Mouse (Mus musculus) erythroid progenitor cell, adult 5-6 weeks (primary cell): ENCODE measurements at regions not wholly inside any gene's neighbourhood (a gene's known extent, or its start where the extent isn't known, plus 50 kb on each side); places are given as distances from the start of the nearest gene placed in this dataset.

Source experiments
- ATAC-seq: replicated peaks from 2 replicates; pipeline ENCODE4 v1.8.0; 2016; ENCODE audit warnings: moderate number of reproducible peaks, mild to moderate bottlenecking, moderate TSS enrichment, inconsistent platforms; ENCODE audit not compliant: poor library complexity, low FRiP score, severe bottlenecking

DNA sequence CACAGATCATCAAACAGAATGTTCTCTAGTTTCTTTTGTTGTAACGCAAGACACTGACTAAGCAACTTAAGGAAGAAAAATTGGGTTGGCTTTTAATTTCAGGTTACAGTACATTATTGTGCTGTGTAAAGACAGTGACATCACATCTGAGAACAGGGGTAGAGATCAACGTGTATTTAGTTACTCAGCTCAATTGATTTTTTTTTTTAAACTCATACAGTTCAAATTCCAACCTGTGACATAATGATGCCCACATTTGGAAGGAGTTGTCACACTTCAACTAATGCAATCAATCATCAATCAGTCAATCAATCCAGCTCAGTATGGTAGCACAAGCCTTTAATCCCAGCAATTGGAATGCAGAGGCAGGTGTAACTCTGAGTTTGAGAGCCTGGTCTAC is 221.0 kb upstream of the Fn1 start:
- no peak for ATAC-seq

DNA sequence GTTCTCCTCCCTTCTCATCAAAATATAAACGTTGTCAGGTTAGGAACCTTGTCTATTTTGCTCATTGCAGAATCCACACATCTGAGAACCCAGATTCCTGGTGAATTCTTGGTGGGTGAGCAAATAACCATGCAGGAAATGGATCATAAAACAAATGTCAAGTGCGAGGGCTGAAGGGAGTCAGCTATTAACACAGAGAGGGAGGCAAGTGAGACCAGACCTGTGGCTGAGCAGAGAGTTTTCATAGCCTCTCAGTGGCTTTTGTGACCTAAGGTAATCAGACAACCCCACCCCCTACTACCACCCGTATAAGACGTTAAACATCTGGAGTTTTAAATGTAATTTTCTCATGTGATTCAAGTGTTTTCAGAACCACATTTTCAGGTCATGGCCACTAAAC is 212.7 kb upstream of the Fn1 start:
- ATAC-seq = no peak

DNA sequence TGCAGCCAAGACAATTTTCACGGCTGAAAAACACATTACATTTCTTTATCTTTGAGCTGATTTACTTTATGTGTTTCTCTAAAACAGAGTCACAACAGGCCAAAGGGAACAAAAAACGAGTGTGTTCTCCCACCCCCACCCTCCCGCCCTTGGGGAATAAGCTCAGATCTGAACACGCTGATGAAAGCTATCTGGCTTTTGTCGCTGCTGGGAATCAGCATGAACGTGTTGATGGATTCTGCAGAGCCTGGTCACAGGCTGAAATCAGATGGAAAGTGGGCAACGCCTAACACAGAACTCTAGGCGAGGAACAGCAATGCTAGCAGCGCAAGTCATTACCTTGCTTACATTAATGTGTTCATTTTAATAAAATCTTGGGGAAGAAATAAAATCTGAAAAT is 211.7 kb upstream of the Fn1 start:
- ATAC-seq = no peak

DNA sequence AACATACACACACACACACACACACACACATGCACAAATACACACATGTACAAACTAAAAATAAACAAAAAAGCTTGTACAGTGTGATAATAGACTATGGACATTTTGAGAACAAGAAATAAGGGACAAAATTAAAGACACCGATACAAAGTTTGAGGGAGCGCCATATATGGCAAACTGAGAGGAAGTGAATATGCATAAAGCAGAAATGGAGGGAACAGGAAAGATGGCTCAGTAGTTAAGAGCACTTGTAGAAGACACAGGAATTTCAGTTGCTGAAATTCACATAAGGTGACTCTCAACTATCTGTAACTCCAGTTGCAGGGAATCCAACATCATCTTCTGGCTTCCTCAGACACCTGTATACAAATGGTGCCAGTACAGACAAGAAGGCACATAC is 200.2 kb upstream of the Fn1 start:
- ATAC-seq = no peak

DNA sequence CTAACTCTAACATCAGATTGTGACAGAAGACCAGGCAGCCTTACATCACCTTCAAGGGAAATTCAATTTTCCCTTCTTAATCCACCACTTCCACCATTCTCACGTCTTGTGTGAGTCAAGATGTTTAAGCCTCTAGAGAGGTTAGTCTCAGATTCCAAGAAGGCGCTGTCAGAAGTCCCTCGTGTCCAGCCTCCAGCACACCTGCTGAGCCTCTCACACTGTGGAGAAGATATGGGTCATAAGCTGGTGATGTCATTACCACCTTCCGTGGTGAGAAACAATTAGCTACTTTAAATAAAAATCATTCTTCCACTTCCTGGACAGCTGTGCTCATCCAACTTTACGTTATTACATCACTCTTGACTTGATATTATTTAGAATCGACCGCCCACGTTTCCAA is 198.3 kb upstream of the Fn1 start:
- ATAC-seq = no peak

DNA sequence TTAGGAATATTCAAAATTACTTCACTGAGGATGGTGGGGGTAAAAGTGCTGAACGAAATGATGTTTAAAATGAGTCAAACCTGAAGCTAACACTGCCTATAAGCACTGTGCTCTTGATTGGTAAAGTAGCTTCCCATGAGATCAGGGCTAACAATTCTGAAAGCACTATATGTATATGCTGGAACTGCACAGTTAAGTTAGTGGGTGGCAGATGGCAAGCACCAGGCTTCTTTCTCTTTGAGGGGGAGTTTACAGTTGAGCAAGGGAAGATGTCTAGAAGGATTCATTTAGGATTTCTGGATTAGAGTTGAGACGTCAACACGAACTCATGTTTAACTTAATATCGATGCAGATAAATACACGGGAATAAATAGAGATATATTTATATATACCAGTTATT is 195.7 kb upstream of the Fn1 start:
- no peak for ATAC-seq

DNA sequence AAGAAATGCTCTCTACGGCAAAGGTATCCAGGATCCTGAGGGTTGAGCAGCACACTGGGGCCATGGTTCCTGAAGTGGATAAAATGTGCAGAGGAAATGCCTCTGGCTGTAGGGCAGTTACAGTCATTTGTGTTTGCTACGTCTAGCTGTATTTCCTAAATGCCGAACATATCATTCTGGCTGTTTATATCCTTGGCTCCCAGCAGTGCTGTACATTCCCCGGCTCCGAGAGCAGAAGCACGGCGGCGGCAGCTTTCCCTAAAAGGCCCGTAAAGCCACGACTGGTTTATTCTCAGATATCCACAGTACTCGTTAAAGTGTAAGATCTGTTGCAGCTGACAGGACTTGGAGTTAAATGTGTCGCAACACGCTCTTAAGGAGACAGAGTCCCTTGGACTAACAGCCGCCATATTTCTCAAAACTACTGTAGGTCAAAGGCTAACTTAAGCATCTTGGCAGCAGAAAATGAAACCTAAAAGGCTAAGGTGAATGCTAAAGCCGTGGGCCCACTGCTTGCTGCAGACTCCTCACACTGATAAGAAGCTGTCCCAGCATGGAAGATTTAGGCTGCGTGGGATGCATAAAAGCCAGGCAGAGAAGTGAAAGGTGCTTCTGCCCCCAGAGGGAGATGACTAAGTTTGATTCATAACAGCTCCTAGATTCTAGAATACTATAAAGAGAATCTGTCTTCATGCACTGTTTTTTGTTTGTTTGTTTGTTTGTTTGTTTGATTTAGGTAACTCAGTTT is 192.1 kb upstream of the Fn1 start:
- ATAC-seq = no peak

DNA sequence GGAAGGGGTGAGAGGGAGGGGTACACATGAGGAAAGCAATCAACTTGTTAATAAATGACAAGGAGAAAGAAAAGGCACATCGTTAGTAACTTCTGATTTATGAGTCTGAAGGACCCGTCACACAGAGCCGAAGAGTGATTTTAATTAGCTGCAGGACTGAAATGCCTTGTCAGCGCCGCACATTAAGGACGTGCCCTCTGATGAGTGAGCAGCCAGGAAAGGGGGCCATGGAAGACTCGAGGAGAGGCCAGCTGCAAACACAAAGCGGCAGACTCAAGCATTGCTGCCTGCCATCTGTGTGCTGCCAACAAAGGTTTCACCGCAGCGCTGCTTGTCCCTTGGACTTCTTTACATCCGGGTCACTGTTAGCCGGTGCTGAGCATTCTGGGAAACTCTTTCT is 184.8 kb upstream of the Fn1 start:
- ATAC-seq = no peak

DNA sequence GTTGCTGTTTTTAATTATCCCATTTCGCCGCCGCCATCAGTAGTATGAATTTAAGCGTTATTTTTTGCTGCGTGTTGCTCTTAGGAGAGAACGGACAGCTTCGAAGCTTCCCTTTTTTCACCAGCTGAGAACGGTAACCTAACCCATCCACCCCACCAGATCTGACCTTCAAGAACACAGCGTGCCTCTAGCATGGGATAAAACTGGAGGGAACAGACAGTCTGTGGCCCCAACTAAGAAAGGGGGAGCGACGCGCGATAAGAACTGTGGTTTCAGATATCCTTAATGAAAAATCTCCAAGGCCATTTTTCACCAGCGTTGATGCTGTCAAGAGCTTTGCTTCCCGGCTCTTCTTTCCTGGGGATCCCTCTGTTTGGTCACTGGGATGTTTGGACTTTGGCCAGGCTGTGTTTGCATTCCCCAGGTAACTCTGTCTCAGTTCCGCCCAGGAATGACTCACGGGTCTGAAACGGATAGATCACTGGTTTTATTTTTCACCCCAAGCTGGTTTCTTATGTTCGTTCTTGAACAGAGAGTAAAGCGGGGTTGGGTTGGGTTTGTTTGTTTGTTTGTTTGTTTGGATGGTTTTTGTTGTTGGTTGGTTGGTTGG is 184.1 kb upstream of the Fn1 start:
- no peak for ATAC-seq

DNA sequence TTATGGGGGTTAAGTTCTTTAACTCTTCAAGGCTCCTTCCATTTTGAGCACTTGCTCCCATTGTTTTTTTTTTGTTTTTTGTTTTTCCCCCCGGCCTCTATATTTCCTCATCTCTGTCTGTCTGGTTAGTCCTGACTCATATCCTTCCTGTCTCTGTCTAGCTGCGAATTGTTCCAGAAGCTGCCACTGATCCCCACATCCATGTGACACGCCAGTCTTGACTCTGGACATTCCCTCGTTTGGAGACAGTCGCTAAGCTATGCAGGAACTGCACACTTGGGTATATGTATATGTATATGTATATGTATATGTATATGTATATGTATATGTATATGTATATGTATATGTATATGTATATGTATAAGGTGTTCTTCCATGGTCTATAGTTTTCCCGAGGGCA is 177.4 kb upstream of the Fn1 start:
- ATAC-seq = no peak

DNA sequence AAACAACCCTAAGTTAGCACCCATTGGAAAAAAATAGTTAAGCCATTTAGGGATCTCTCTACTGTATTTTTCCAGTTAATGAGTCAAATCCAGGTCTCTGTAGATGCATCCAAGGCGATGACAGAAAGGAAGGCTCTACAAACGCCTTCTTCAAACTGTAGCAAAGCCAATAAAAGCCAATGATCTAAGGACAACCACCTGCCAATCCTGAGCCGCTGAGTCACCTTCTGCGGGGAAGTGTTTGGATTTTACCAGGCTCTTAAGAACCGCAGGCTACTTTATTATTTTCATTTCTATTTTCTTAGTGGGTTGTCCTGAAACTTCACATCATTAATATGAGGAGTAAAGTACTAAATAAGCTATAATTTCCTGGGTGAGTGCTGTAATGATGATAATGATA is 171.4 kb upstream of the Fn1 start:
- no peak for ATAC-seq

DNA sequence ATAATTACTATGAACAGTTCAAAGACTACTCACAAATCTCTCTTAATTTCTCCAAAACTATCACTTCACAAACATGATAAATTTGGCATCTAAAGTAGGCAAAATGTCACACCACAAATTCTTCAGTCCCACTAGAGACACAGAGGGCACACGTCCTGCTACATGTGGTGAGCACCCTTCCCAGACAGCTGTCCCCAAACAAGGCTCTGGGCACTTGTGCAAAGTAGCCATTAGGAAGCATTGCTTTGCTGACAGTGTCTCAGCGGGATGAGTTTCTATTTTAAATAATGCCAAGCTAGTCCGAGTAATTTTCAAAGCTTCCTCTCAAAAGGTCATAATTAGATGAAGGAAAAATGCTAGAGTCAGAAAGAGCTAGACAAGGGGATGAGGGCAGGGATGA is 169.1 kb upstream of the Fn1 start:
- ATAC-seq = no peak

DNA sequence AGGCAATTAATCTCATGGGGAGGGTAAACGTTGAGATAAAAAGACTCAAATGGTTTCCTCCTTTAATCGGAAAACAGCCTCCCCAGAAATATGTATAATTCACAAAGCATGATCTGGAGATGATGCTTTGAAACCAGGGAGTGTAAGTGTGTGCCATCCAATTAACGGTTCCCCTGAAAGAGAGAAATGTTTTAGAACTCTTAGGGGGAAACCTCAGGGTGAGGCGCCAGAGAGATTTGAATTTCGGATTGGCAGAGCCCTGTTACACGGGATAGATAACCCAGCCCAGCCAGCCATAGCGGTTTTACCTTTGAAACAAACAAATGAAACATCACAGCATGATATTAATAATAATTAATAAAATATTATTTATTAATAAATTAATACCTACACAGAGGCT is 168.1 kb upstream of the Fn1 start:
- ATAC-seq = no peak

DNA sequence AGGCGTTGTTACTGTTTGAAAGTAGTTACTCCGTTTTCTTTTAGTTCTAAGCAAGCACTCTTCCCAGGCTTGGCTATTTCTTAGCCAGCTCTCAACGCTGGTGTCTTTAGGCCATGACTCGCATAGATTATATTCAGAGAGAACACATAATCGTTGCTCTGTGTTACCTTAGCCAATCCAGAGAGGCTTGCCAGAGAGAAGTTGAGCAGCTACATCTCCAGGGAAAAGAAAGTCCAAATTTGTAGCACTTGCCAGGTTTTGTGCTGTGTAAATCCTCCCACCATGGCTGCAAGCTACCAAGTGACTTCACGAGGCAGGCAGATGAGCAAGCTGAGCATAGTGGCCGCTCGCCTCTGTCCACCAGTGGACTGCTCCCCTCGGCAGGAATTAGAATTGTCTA is 163.3 kb upstream of the Fn1 start:
- no peak for ATAC-seq

DNA sequence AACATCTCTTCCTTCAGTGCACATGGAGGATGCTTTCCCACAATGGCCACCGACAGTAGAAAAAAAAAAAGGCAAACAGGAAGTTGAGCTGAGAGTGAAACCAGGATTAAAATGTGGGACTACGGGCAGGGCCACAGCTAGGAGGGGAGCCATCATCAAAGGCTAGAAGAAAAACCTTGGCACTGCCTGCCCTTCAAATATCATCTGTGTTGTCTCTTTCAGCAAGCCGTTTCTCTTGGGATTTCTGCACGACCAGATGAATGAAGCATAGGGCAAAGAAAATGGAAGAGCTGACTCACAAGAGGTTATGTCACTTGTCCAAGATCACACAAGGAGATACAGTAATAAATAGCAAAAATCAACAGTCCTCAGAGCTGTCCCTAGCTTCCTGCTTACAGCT is 161.1 kb upstream of the Fn1 start:
- ATAC-seq = no peak

DNA sequence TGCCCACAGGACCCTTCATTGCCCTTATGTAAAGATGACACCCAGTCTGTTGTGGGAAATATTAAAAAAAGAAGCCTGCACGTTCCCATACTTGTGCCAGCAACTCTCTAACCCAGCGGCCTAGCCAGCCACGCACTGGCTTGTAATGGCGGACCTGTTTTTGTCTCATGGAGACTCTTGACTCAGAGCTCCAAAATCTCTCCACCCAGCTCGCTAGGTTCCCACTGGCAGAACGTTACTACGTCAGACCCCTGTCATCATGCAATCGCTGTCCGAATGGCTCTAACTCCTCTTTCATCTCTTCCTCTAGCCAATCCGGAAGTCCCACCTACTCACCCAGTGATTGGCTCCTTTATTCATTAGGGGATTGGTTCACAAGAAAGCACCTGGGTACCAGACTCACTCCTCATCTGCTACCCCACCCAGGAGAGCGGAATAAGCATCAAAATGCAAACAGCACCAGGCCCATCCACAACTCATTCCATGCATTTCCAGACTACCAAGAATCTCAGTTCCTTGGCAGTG is 159.2 kb upstream of the Fn1 start:
- no peak for ATAC-seq

DNA sequence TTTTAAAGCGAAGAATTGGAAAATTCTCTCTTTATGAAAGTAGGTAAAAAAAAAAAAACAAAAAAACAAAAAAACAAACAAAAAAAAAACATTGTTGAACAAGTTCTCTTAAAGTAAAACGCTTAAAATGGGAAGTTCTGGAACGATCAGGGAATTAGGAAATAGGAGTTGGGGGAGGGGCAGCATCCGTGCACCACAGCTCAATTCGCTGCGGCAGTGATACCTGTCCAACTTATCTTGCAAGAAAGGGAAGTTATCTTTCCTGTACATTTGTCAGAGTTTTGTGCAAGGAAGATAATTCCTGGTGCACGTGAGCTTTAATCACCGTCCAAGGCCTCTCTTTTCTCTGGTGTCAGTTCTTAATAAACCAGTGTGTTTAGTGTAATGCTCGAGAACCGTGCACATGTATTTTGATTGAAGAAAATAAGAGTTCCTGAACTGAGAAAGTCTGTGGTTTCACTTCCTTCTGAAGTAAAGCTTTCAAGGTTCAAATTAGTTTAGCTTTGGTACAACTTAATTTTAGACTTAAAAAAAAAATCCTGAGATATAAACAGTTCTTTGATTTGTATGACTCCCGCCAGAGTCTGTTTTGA is 158.3 kb upstream of the Fn1 start:
- ATAC-seq = no peak

DNA sequence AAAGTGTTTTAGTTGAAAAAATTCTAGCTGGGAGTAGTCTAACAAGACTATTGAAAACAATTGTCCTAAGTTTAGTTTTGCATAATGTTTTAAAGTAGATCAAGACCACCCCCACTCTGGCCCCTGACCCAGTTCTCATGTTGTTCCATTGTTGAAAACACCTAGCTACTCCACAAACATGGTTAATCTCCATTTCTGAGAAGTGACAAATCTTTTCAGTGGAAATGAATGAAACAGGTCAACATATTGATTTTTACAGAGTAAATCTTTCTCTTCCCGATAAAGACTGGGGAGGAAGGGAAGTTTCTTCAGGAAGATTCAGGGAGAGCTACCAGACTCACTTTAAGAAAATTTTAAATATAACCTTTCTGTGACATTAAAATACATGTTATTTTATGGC is 155.0 kb upstream of the Fn1 start:
- ATAC-seq = no peak

DNA sequence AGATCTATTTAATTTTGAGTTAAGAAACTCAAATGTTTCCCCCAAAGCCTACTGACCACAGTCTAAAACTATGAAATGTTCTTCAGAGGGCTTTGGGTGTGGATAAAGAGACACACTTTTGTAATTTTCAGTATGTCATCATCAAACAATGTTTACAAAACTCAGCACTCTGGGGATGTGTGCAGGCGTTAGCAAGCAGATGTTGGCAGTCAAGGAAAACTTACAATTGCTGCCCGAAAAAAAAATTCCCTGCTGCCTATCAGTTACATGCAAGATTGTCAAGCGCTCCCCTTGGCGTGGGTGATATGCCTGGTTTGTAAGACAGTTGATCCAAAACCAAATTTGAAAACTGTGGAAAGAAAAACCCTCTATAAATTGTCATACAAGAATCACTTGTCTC is 154.6 kb upstream of the Fn1 start:
- ATAC-seq = no peak

DNA sequence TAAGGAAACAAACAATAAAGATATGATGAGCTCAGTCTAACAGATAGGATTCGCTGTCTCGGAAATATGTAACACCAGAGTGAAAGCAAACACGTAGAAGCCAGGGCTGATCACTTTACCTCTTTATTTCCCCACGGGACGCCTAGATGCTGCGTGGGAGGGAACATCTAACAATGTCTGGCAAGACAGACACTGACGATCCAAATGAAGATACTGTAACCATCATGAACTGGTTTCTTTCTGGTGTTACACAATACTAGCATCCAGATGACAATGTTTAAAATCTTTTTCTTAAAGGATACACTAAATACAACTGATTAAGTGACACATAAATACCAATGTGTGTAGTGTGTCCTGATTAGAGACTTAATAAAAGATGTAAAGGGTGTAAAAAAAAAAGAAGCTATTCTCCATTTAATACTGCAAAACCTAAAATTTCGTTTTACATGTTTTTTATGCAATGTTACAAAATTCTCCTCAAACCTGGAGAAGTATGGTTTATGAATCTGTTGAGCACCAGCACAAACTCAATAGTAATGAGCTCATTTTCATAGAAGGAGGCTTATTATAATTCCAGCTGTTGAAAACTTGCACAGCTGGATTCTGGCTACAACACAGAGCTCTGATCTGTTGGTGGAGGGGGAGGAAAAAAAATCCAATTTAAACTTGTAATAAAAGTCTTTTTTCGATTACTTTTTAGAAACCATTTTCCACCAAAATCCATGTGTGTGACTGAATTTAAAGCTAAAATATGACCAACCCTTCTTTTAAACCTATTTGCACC is 148.5 kb upstream of the Fn1 start:
- no peak for ATAC-seq

DNA sequence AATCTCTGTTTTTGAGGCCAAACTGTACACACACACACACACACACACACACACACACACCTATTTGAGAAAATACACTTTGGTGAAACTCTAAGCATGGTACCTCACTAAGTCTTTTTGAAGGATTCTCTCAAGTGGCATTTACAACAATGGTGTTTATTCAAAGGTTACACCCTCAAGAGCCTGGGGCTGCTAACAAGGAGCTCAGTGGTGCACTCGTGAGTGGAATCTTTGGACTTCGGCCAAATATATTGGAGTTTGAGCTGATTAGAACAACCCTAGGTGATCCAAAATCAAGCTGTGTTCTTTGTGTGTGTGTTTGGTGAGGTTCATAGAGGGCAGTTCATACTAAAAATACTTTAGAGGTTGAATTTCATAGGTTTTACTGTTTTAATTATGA is 147.6 kb upstream of the Fn1 start:
- ATAC-seq = no peak
